Mouse (Mus musculus): Measurements from ENCODE around the gene Tacc2.
"Not testable (repeated sequence)": the region's sequence is repeated elsewhere in the genome, so short reads cannot be mapped to it uniquely, and the experiment has no call there.

The Tacc2 gene

DNA sequence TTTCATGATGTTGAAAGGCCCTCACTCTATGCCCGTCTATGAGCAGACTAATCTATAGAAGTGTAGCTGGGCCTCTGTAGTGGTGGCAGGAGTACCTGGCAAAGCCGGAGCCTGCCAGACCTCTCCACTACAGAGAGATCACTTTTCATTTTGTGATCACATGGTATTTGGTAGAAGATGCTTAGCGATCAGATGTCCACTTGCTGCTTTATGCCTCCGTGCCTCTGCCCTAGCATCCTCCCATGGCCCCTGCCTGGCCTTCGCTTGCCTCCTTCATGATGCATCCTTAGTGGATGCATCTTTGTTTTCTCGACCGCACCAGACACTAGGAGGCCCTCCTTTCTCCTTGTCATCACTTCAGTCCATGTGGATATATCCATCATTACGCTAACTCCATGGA lies 79.7 kb downstream of the Tacc2 start:
- DNase-seq, result no peak

DNA sequence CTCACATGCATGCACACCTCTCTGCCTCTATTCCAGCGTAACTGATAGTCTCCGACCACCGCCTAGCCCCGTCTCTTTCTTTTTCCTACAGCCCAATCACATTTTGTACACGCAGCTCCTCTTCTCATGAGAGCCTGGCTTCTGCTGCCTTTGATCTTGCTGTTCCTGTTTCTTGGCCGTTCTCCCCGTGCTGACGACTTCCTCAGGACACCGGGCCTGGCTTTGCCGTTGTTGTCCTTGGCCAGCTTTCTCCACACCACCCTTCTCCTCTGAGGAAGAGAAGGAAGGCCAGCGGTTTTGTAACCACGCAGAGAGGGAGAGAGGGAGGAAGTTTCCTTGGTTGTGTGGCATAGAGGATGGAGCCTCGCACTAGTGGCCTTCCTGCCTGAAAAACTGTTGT lies 80.5 kb downstream of the Tacc2 start:
- DNase-seq, result peak; percentile 86 to 90

DNA sequence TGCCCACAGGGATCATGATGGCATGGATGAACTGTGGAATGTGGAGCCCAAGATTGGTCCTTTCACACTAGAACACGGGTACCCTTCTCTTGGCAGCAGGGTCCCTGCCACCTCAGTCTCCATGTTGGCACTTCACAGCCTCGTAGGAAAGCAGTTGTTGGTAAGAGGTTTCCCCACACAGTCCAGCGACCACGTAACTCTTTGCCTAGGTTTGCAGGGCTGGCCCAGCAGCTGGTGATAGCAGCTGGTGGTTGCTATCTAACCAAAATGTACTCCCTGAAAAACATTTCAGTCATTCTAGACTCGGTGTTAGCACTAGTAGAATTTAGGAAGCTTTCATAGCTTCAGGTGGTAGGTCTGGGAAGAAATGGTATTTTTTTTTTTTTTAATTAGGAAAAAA lies 81.9 kb downstream of the Tacc2 start:
- no peak for DNase-seq

DNA sequence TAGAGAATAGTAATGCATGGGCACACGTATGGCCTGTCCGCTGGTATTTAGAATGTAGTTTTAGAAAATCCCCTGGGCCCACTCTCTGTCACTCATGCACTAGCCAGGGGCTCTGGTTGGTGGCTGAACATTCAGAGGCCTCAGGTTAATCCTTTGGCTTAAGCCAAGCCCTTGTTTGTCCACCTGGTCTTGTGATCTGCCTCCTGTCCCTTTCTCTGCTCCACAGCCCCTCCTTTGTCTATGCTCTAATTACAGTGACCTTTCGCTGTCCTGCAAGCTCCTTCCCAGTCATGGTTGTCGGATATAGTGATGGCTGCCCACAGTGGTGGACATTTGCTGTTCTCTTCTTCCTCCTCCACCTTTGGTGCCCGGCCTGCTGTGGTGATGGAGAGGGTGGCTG lies 85.0 kb downstream of the Tacc2 start:
- DNase-seq, result no peak

DNA sequence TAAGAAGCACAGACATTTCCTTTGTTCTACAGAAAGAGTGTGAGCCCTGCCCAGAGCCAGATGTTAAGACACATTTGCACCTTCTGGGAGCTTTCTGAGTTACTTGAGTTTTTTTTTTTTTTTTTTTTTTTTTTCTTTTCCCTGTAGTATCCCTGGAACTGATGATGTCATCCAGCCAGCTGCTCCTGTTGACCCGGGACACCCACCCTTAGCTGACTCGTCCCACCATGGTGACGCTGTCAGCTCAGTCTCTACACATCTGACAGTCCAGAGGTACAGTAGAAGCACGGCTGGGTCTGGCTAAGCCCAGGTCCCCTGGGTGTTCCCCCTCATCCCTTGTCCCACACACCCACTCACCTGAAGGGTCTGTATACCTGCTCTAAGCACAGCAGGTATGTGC lies 85.6 kb downstream of the Tacc2 start:
- DNase-seq, result no peak

DNA sequence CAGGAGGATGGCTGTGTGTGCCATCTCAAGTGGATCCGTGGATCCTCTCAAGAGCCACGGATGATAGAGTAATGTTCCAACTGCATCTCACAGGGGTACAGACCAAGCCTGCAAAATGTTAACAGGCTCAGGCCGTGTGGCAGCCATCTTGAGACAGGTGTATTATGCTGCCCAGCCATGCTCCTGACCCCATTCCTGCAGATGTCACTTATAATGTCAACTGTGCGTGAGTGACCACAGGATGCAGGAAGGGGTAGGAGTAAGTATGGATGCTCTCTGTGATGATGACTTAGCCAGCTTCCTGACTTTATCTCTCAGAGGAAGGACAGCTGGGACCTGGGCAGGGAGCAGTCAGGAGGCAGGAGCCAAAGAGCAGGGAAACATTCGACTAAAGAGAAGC lies 86.8 kb downstream of the Tacc2 start:
- no peak for DNase-seq

DNA sequence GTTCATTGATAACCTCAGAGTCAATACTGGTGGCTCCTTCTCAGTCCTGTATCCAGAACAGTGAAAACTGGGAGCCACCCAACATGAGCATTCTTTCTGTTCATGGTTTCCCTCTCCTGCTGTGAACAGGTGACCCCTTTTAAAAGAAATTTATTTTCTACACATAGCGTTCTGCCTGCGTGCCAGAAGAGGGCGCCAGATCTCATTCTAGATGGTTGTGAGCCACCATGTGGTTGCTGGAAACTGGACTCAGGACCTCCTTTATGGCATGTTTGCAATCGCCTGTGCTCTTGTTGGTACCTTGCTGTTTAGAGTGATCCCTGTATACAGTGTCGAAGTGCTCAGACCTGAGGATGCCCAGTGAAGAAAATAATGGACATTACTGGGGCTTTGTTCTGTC lies 87.4 kb downstream of the Tacc2 start:
- no peak for DNase-seq

DNA sequence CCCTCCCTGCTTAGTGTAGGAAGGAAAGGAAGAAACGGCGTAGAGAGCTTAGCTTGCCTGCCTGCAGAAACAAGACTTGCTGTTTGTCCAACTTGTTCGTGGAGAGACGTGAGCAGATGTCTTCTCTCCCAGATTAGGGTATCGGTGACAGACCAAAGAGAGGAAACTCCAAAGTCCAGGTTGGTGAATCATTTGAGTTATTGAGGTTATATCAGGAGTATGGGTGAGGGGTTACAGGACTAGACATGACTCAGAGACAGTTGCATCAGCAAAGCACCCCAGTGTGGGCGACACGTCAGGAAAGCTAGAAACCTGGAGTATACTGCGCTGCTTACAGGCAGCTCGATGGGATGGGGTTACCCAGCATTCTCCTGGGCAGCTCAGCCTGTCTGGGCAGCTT lies 88.1 kb downstream of the Tacc2 start:
- DNase-seq, result no peak

DNA sequence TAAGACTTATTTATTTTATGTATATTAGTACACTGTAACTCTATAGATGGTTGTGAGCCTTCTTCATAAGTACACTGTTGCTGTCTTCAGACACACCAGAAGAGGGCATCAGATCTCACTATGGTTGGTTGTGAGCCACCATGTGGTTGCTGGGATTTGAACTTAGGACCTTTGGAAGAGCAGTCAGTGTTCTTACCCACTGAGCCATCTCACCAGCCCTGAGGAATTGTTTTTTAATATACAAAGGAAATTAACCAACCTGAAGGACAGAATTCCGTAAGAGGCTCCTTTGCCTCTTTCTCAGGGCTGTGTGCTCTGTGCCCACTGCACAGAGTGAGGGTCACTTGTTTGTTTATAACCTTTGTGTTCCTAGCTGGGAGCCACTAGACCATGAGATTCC lies 90.8 kb downstream of the Tacc2 start:
- DNase-seq, result not testable (repeated sequence)

DNA sequence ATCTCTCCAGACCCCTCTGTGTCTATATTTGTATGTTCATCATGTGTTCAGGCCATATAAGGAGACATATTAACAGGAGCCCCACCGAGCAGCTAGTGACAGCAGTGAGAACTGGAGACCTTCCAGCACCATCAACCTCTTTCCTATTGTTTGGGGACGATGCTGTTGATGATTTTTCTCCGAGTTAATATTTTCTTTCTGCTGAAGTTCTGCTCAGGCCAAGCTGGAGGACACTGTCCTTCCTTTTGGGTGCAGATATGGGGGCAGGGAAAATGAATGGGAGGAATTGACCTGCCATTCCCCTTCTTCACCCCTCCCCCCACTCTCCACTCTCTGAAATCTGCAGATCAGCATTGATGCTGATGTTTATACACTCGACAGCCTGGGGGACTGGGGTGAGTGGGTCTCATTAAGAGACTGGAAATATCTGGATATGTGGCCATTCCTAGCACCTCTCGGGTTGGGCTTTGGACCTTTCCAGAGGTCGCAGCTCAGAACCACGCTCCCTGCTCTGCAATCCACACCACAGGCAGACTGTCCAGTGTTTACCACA lies 91.6 kb downstream of the Tacc2 start:
- no peak for DNase-seq

DNA sequence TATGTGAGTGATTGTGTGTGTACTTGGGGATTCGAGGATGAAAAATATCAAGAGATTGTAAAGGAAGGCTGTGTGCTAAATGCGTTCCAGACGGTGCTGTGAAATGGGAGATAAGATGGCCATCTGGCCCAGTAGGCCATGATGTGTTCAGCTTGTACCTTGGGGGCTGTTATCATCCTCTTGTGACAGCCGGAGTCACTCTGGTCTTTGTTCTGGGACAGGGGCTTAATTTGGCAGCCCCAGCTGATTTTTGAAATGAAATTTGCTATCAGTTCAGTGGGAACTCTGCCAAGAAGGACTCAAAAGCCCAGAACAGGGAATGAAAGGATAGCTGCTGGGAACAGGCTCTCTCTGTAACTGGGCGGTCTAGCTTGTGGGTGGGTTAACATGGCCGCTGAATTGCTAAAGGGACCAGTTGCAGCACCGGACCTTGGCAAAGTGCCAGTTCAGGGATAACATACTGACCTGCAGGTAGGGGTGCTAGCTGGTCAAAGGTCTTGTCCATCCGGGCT lies 92.2 kb downstream of the Tacc2 start:
- DNase-seq, result no peak

DNA sequence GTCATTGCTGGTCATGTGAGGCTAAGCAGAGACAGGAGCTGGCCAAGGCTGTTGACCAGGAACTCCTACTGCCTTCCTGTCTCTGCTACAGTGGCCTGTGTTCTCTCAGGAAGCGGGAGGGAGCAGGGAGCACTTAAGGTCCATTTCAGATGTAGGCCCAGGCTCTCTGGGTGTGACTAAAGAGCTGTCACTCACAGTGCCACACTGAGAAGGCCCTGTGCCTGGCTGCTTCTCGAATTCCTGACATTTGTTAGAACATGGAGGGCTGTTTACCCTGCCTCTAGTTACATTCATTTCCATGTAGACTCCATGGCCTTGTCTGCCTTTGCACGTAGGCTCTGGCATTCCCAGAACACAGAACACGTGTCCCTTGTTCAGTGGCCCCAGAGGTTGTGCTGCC lies 93.1 kb downstream of the Tacc2 start:
- DNase-seq, result peak; percentile 52 to 65

DNA sequence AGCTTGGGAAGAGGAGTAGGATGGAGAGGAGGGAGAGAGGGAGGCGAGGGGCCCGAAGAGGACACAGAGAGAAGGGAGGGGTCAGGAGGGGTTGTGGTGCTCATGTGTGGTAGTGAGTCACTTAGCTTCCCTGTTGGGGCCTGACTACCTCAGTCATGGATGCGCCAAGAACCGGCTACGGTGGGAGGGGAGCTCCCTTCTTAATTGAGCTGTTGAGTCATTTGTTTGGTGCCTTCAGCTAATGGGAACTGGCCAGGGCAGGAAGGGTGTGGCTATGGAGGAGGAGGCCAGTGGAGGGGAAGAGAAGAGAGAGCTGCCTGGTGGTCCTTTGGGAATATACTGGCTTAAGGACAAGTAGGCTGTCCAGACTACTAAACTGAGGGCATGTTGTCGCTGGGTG lies 94.1 kb downstream of the Tacc2 start:
- DNase-seq, result peak; percentile 58 to 73

DNA sequence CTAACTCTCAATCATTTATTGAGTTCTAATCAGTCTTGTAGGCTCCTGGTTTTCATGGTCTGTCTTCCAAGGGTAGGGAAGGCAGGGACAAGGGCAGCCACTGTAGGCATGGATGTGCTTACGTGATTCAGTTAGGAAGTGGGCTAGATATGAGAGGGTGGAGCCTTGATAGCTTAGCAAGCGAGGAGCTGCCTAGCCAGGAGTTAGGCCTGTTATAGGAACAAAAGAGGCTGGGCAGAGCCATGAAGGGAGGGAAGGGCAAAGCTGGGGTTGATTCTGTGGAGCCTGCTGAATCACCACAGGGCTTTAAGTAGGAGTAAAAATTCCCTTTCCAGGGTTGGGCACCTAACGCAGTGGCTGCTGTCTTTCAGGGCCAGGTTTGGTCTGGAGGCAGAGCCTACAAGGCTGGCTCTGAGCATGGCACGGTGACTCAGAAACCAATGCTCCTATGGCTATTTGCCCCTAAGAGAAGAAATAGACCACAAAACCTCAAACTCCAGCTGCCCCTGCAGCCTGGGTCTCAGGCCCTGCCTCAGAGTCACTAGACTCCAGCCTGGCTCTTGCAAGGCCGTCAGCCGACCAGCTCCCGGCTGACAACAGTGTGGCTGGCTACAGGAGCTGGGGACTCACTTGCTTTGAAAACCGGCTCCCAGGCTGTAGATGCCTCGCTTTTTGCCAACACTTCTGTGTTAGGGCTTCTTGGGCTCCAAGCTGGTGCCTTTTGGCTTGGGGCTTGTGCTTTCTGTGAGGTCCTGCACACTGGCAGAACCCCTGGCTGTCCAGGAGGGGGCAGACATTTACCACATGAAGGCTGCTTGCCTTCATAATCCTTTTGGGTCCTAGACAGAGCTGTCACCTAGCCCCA lies 96.2 kb downstream of the Tacc2 start:
- peak in 1 of 2 experiments; percentile 46 for DNase-seq

DNA sequence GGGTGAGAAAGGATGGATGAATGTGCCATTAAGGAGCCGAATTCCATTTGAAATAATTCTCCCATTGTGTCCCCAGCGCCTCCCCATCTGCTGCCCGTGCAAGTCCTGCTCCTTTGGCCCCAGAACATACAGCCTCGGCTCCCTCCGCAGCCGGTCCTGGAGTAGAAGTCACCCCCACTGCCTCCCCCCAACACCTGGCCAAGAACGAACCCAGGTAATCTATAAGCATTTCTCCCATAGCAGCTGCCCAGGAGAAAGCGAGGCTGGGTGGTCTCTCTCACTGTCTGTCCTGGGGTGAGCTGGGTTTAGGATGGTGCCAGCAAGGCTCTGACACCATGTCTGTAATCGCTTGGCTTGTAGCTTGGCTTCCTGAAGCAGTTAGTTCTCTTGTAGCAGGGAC lies 97.3 kb downstream of the Tacc2 start:
- no peak for DNase-seq

DNA sequence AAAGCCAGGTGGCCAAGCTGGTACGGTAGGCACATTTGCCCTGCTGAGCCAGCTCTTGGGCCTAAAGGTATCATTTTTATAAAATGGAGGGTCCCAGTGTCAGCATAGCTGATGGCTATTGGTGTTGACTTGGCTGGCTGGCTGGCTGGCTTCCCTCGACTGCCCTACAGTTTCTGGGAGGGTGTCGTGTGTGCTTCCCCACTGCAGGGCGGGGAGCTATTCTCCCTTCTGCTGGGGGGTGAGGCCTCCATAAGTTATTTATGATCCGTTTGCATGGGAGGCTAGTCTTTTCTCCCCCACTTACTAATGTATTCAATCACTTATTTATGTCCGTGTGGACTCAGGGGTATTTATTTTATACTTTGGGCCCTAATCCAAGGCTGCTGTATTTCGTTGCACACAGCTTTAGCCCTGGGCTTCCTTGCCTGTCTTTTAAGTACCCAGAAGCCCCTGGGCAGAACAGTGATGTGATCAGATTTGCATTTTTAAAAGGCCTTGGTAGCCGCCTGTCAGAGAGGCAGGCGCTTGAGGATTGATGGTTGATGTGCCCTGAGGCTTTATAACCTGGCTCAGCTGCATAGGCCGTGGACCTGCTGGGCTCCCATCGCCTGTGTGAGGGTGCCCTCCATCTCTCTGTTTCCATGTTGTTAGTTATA lies 99.8 kb downstream of the Tacc2 start:
- no peak for DNase-seq

DNA sequence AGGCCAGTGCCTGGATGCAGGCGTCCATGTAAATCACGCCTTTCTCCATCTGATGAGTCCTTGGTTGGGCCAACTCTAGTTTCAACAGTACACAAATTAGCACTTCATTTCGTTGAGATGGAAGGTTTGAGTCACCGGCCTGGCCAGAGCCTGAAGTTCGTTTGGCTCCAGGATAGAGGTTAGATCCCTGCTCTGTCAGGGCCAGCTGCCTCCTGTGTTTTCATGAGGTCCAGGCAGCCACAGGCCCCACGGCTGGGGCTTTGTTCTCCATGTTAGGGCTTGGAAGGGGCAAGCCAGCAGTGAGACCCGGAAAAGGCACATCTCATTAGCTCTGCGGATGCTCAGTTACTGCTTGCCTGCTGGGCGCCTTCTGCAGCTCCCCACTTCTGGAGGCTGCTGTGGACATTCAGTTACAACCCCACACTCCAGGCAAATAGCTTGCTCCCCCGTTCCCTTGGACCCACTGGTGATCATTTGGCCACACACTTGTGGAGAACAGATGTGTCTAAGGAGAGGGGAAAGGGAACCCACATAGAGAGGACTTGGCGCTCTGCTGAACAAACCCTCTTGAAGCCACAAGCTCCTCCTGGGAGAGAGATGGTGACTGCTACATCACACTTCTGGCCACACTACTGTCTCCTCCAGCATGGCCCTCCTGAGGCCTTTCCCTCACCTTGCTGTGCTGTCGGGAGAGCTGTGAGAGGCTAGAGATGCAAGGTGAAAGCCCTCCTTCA lies 100.5 kb downstream of the Tacc2 start:
- DNase-seq, result no peak

DNA sequence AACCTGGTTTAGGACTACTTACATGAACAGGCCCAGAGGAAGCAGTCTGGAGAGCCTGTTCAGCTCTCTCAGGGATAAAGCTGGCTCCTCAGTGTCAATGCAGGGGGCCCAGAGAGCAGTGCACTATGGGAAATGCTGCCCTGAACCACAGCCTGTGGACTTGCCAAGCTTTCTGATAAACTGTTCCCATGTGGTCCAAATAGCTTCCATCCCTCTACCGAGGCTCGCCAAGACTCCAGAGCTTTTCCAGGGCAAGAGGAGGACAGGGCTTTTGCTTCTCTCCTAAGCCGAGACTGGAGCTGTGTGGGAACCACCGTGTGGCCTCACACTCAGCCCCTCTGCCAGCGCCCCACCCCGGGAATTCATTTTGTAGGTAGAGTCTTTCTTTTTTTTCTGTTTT lies 101.2 kb downstream of the Tacc2 start:
- no peak for DNase-seq

DNA sequence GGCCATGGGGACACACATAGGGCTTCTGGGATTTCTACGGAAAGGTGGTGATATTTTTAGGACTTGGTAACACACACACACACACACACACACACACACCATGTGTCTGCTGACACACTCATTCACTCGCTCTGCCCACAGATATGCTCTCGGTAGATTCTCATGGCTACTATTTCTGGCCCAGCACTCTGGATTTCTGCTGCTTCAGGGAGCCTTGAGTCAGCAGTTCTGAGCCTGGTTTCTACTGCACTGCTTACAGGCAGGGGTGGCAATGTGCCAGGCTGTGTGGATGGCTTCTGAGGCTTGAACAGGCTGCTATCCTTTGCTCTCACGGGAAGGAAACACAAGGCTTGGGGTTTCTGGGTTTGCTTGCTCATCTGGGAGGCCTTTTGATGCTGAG lies 104.6 kb downstream of the Tacc2 start:
- no peak for DNase-seq

DNA sequence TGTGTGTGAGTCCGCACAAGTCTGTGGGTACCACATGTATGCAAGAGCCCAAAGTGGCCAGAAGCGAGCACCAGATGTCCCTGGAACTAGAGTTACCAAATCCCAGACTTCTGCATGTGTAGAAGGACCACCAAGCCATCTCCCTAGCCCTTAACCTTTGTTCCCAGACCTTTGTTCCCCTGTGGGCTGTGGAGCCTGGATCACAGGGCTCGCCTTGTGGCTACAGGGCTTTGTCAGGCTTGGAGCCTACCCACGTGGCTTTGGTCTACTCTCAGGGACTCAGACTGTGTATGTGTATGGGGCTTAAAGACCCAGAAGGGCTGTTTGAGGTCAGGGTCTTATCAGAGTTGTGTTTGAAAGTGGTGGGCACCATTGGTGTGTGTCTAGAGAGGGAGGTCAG lies 111.4 kb downstream of the Tacc2 start:
- no peak for DNase-seq

DNA sequence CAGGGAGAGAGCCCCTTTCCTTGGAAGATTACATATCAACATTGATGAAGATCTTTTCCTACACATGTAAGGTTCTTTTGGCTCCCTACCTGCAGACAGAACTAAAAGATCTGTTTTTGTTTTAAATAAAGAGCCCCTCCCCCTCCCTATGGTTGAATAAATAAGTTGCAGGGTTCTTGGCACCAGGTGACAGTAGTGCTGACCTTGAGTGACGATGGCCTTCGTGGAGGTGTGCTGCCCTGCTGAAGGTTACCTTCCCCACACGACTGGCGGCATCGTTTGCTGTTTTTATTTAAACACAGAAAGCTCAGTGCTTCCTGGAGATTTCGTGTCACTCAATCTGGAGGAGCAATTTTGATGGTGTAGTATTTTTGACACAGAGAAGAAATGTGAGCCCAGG lies 113.6 kb downstream of the Tacc2 start:
- no peak for DNase-seq

DNA sequence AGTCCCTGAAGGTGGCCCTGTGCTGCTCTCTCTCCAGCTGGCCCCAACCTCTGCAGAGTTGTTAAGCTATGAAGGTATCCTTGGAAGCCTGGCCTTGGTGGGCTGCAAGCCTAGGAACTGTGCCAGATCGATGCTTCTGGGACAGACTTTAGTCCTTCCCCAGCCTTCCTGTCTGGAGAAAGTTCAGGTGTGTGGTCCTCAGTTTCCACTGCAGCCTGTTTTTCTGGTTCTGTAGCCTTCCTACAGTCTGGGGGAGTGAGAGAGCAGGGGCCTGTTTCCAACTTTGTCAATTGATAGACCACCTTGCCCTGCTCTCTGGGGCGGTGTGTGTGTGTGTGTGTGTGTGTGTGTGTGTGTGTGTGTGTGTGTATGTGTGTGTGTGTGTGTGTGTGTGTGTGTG lies 114.7 kb downstream of the Tacc2 start:
- DNase-seq, result no peak

DNA sequence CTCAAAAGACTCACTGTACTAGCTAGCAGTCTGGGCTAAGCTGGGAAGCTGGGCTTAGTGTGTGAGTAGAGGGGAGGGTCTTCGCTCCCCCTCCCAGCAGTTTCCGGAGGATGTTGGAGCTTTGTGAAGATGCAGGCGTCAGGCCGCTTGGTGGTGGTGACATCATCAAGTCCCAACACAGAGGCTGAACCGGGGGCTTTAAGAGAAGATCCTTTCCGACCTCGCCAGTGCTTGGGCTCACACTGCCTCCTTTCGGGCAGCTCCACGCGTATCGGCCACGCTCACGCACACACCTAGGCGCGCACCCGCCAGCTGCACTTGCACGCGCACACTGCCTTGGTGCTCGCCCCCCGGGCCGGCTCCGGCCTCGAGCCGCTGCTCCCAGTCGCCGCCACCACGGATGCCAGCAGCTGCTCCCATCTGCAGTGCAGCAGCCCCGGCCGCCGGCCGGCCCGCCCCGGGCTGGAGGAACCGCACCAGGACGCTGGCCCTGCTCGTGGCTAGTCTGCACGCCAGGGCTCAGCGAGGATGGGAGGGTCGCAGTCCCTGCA lies 115.2 kb downstream of the Tacc2 start:
- peak in 1 of 2 experiments; percentile 19 for DNase-seq

All from lung, adult 18-20 months (tissue).